In genomic region chr9:102627442-102627841, GRCm38 (mm10) we compare ENCODE assay signal across 8 mouse cellular contexts. TPM values are rescaled to one million over a fixed set of nuclear protein-coding genes. Genes with fewer than 3 reads are reported as not detected.
DNase-seq lines count a peak whose midpoint lies in the region; ATAC-seq and TF ChIP-seq lines count a peak whose summit lies in the region.

No protein-coding gene starts in this region.

- ATAC-seq in heart, embryonic 13.5 days (ENCODE audit: extremely low read depth, insufficient number of reproducible peaks, low FRiP score, low TSS enrichment) = no peak
- ATAC-seq in intestine, embryonic 14.5 days (replicated peaks; ENCODE audit: low FRiP score, low TSS enrichment, low read depth) = no peak
- no peak for ATAC-seq in erythroid progenitor cell, adult 5-6 weeks (replicated peaks; ENCODE audit: low FRiP score, poor library complexity, severe bottlenecking)

- no peaks in the 10 kb centered on the region for H3K9me3 ChIP-seq in heart, embryonic 13.5 days
- H3K9me3 ChIP-seq in intestine, embryonic 14.5 days (ENCODE audit: control insufficient read depth, low read length) = no peaks in the 10 kb centered on the region

- TF ChIP-seq POLR2A in bone marrow macrophage, adult 2 months (IDR thresholded peaks at IDR 0.05; ENCODE audit: borderline replicate concordance, low read depth, low read length) = no peak

- H3K4me2 ChIP-seq in heart, embryonic 13.5 days = peak overlapping the region; percentile 71
- H3K4me2 ChIP-seq in intestine, embryonic 14.5 days (ENCODE audit: low read length) = peak overlapping the region; percentile 81

- peaks cover 26% of the 10 kb centered on the region for H3K36me3 ChIP-seq in heart, embryonic 13.5 days
- 0 out of 2 replicates have a peak, but pooled peaks cover 7% of the 10 kb centered on the region for H3K36me3 ChIP-seq in intestine, embryonic 14.5 days (ENCODE audit: control insufficient read depth, insufficient read depth, low read length)

- peaks cover 39% of the 10 kb centered on the region for H3K4me1 ChIP-seq in heart, embryonic 13.5 days
- peaks cover 33% of the 10 kb centered on the region for H3K4me1 ChIP-seq in bone marrow macrophage, adult 2 months (ENCODE audit: control insufficient read depth, insufficient read depth, low read length)
- H3K4me1 ChIP-seq in intestine, embryonic 14.5 days (replicated peaks; ENCODE audit: control insufficient read depth, insufficient read depth, low read length) = peaks cover 17% of the 10 kb centered on the region; the same call in 1 of the 2 replicates

- no peak for TF ChIP-seq CTCF in bone marrow macrophage, adult 2 months (IDR thresholded peaks at IDR 0.05; ENCODE audit: low read depth, low read length)

- 78% methylated on average over 7 of the region's 7 CpGs for WGBS in heart, embryonic 13.5 days
- 73% methylated on average over 7 of the region's 7 CpGs for WGBS in intestine, embryonic 14.5 days

- no peaks in the 10 kb centered on the region for H3K27me3 ChIP-seq in heart, embryonic 13.5 days (replicated peaks)
- H3K27me3 ChIP-seq in intestine, embryonic 14.5 days (replicated peaks; ENCODE audit: control insufficient read depth, insufficient read depth, low read length) = no peaks in the 10 kb centered on the region

- no peak for DNase-seq in heart, adult 18-20 months
- DNase-seq in intestine, embryonic 14.5 days (ENCODE audit: low spot score) = no peak
- DNase-seq in lung, postnatal 36 days = peak; percentile 55
- DNase-seq in frontal cortex, postnatal 10 days (ENCODE audit: low spot score in 2 of 2) = no peak
- DNase-seq in MN1 (ENCODE audit: low spot score) = no peak

- peak overlapping the region; percentile 98 for H3K9ac ChIP-seq in heart, embryonic 13.5 days
- peak overlapping the region; percentile 95 for H3K9ac ChIP-seq in intestine, embryonic 14.5 days (ENCODE audit: low read length)

- peak overlapping the region; percentile 96 for H3K27ac ChIP-seq in heart, embryonic 13.5 days (replicated peaks)
- no peak overlapping the region for H3K27ac ChIP-seq in bone marrow macrophage, adult 2 months (ENCODE audit: insufficient read depth, low read depth, low read length)
- peak overlapping the region; percentile 94 for H3K27ac ChIP-seq in intestine, embryonic 14.5 days (ENCODE audit: low read depth)

- peak overlapping the region; percentile 92 for H3K4me3 ChIP-seq in heart, embryonic 13.5 days
- peak overlapping the region; percentile 89 for H3K4me3 ChIP-seq in bone marrow macrophage, adult 2 months (ENCODE audit: insufficient read depth, low read length)
- peak overlapping the region; percentile 71 for H3K4me3 ChIP-seq in intestine, embryonic 14.5 days (ENCODE audit: low read depth, low read length)

RNA-seq across cellular contexts. Expression of gene Cep63, which starts 1.1 kb away (rescaled TPM):
- polyA plus RNA-seq in heart, embryonic 13.5 days (2015; fragmentation: Nextera tagmentation; extraction: Ambion mirVana) = 43.6 and 50.1 TPM in 2 replicates
- total RNA-seq in heart, adult 18-20 months (2021) = 10 to 100 TPM; 52.5 to 59.4 TPM
- 24.3 TPM in 2 replicates for polyA plus RNA-seq in bone marrow macrophage, adult 2 months (2012; ENCODE audit: insufficient read depth, insufficient read length, missing spikeins)
- polyA plus RNA-seq in intestine, embryonic 14.5 days (2014; fragmentation: Nextera tagmentation; extraction: Ambion mirVana) = 40.2 and 46.2 TPM in 2 replicates
- total RNA-seq in erythroid progenitor cell, adult 5-6 weeks (2015; ENCODE audit: low replicate concordance) = 31.7 and 33.5 TPM in 2 replicates
- 15.7 and 25.6 TPM in 2 replicates for total RNA-seq in erythroid progenitor cell, adult 5-6 weeks (2017; ENCODE audit: low replicate concordance)

RNA-seq across cellular contexts. Expression of gene Anapc13, which starts 1.3 kb away (rescaled TPM):
- 224 and 259 TPM in 2 replicates for polyA plus RNA-seq in heart, embryonic 13.5 days (2015; fragmentation: Nextera tagmentation; extraction: Ambion mirVana)
- total RNA-seq in heart, adult 18-20 months (2021) = 100 to 1,000 TPM; 357 to 368 TPM
- 99.3 and 110 TPM in 2 replicates for polyA plus RNA-seq in bone marrow macrophage, adult 2 months (2012; ENCODE audit: insufficient read depth, insufficient read length, missing spikeins)
- 212 and 216 TPM in 2 replicates for polyA plus RNA-seq in intestine, embryonic 14.5 days (2014; fragmentation: Nextera tagmentation; extraction: Ambion mirVana)
- total RNA-seq in erythroid progenitor cell, adult 5-6 weeks (2015; ENCODE audit: low replicate concordance) = 56.2 and 78.8 TPM in 2 replicates
- total RNA-seq in erythroid progenitor cell, adult 5-6 weeks (2017; ENCODE audit: low replicate concordance) = 20.7 and 35.0 TPM in 2 replicates
